Mouse (Mus musculus) kidney, adult 2 months (tissue): Measurements from ENCODE around the gene Zfp219.

ENCODE experiments used
- CTCF ChIP-seq: fragments of 200-500 bp; conservative IDR thresholded peaks from 2 replicates; pipeline ENCODE4 v1.5.1; 2011; ENCODE audit warnings: low read depth, mild to moderate bottlenecking, control low read depth, low read length, moderate library complexity, mixed read lengths; ENCODE audit not compliant: insufficient read depth, insufficient read length
- POLR2A ChIP-seq: fragments of 200-500 bp; IDR thresholded peaks from one replicate; pipeline ENCODE4 v1.6.1; 2011; ENCODE audit warnings: low read depth, low read length, control low read depth

DNA sequence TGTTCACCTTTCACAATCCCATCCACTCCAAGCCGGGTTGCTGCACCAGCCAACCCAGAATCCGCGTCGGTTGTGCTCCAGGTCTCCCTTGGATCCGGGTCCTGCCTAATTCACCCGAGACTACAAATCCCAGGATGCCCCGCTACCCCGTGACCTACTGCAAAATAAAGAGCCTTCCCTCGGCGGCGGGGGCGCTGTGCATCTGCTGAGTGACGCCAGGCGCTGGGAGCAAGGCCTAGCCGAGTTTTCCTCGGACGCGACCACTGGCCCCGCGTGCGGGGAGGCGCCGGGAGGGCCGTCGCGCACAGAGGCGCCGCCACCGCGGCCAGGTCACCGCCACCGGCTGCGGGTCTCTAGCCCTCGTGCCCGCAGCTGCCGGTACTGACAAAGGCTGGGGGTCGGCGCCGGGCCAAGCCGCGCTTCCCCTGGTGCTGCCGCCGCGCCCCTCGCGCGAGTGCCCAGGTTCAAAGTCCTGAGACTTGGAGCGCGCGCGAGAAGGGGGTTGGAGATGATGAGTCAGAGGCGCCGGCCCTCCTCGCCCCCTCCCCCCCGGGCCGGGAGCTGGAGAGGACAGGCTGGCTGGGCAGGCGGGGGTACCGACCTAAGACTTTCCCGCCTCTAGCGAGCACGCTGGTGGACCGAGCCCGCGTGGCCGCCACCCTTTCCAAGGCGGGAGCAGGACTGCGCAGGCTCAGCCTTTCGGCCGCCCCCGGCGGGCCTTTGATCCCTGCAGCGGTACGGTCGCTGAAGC is 768 bp downstream of the Zfp219 start:
- TF ChIP-seq POLR2A, result peak; percentile 38
- peak; percentile 55 for TF ChIP-seq CTCF
